Mouse (Mus musculus) hindbrain, embryonic 14.5 days (tissue): Measurements from ENCODE around the gene Osbp2. TPM values are rescaled to one million over a fixed set of nuclear protein-coding genes. Genes with fewer than 3 reads are reported as not detected.

Experiments
- ATAC-seq: fragments of 200-750 bp; cut with Nextera tagmentation; 2 replicates; pipeline ENCODE4 v1.8.0; 2017; ENCODE audit warnings: moderate number of reproducible peaks, mild to moderate bottlenecking, moderate TSS enrichment, moderate library complexity; ENCODE audit not compliant: low FRiP score
- DNase-seq: peaks from one replicate; pipeline ENCODE4 v3.0.0-alpha.2; 2015; ENCODE audit warnings: low spot score
- H3K27ac ChIP-seq: fragments of 300-500 bp; sonication (generic); 2 replicates; pipeline ENCODE4 v1.5.1; 2014; ENCODE audit warnings: mild to moderate bottlenecking, moderate library complexity
- H3K27me3 ChIP-seq: fragments of 300-500 bp; sonication (generic); 2 replicates; pipeline ENCODE4 v1.6.1; 2014; ENCODE audit warnings: mild to moderate bottlenecking, low read length, mixed read lengths; ENCODE audit not compliant: control insufficient read depth, insufficient read depth
- H3K36me3 ChIP-seq: fragments of 300-500 bp; sonication (generic); replicated peaks from 2 replicates; pipeline ENCODE4 v1.6.1; 2014; ENCODE audit not compliant: control insufficient read depth, insufficient read depth
- H3K4me1 ChIP-seq: fragments of 300-500 bp; sonication (generic); replicated peaks from 2 replicates; pipeline ENCODE4 v1.6.1; 2014; ENCODE audit warnings: antibody characterized with exemption, low read length, mixed read lengths; ENCODE audit not compliant: control insufficient read depth, insufficient read depth
- H3K4me2 ChIP-seq: fragments of 300-500 bp; sonication (generic); replicated peaks from 2 replicates; pipeline ENCODE4 v1.6.1; 2014; ENCODE audit warnings: mild to moderate bottlenecking, moderate library complexity
- H3K4me3 ChIP-seq: fragments of 300-500 bp; sonication (generic); replicated peaks from 2 replicates; pipeline ENCODE4 v1.5.1; 2014; ENCODE audit warnings: mild to moderate bottlenecking, low read length
- H3K9ac ChIP-seq: fragments of 300-500 bp; sonication (generic); 2 replicates; pipeline ENCODE4 v1.6.1; 2014
- H3K9me3 ChIP-seq: fragments of 300-500 bp; sonication (generic); 2 replicates; pipeline ENCODE4 v1.6.1; 2016; ENCODE audit warnings: low read length; ENCODE audit not compliant: control insufficient read depth
- WGBS: fragments of 180-500 bp; shearing (Covaris S2); extraction: QIAGEN DNeasy Blood & Tissue Kit; methylation state at CpG from one replicate; pipeline ENCODE4 v1.1.7; 2014; 5-methylcytosine and 5-hydroxymethylcytosine counted together
- polyA plus RNA-seq: library from polyadenylated mRNA; unstranded; fragments of >200 nt; fragmentation: Nextera tagmentation; extraction: Ambion mirVana; gene quantifications from 2 replicates; pipeline ENCODE4 v1.2.1, GENCODE M21; 2014

The Osbp2 gene
- polyA plus RNA-seq, 1 experiment from 2014 or later = 23.8 TPM

- no peak for DNase-seq
- no peaks in the 10 kb centered on the region for H3K9me3 ChIP-seq
- H3K27me3 ChIP-seq = no peaks in the 10 kb centered on the region
- H3K27ac ChIP-seq = no peak overlapping the region
- no peaks in the 10 kb centered on the region for H3K4me1 ChIP-seq
- H3K36me3 ChIP-seq = 0 out of 2 replicates have a peak, but pooled peaks cover 3% of the 10 kb centered on the region
- WGBS = 73% methylated on average over 6 of the region's 6 CpGs
- H3K4me2 ChIP-seq = no peak overlapping the region
- H3K4me3 ChIP-seq = no peak overlapping the region
- no peak overlapping the region for H3K9ac ChIP-seq
- ATAC-seq = no peak
Measured at GRCm38 (mm10) chr11:3716662-3717061, 147.0 kb downstream of the Osbp2 start.

GRCm38 (mm10) chr11:3714486-3714885, 149.2 kb downstream of the Osbp2 start:
- Histone ChIP-seq H3K4me3 (no peak overlapping the region), H3K27me3 (no peaks in the 10 kb centered on the region), H3K9ac (no peak overlapping the region), H3K27ac (no peak overlapping the region), H3K36me3 (peaks cover 3% of the 10 kb centered on the region; the same call in 1 of the 2 replicates), H3K4me2 (no peak overlapping the region), H3K9me3 (no peaks in the 10 kb centered on the region), H3K4me1 (no peaks in the 10 kb centered on the region)
- ATAC-seq (peak; percentile 39; the same call in 1 of the 2 replicates), DNase-seq (peak; percentile 69)
- WGBS = 43% methylated on average over 15 of the region's 15 CpGs

GRCm38 (mm10) chr11:3710203-3710602, 153.5 kb downstream of the Osbp2 start:
- no peak overlapping the region for H3K4me3 ChIP-seq
- no peak overlapping the region for H3K4me2 ChIP-seq
- H3K9ac ChIP-seq = no peak overlapping the region
- peaks cover 3% of the 10 kb centered on the region; the same call in 1 of the 2 replicates for H3K36me3 ChIP-seq
- 65% methylated on average over 14 of the region's 14 CpGs for WGBS
- DNase-seq = no peak
- no peaks in the 10 kb centered on the region for H3K27me3 ChIP-seq
- ATAC-seq = no peak
- no peaks in the 10 kb centered on the region for H3K9me3 ChIP-seq
- H3K27ac ChIP-seq = no peak overlapping the region
- no peaks in the 10 kb centered on the region for H3K4me1 ChIP-seq

GRCm38 (mm10) chr11:3707057-3707456, 156.6 kb downstream of the Osbp2 start:
- no peak overlapping the region for H3K4me3 ChIP-seq
- no peak for ATAC-seq
- no peak overlapping the region for H3K27ac ChIP-seq
- WGBS = 89% methylated on average over 8 of the region's 8 CpGs
- no peak for DNase-seq
- no peaks in the 10 kb centered on the region for H3K9me3 ChIP-seq
- no peaks in the 10 kb centered on the region for H3K4me1 ChIP-seq
- H3K4me2 ChIP-seq = no peak overlapping the region
- no peak overlapping the region for H3K9ac ChIP-seq
- H3K36me3 ChIP-seq = peaks cover 3% of the 10 kb centered on the region; the same call in 1 of the 2 replicates
- no peaks in the 10 kb centered on the region for H3K27me3 ChIP-seq

- H3K9ac ChIP-seq = no peak overlapping the region
- H3K4me1 ChIP-seq = no peaks in the 10 kb centered on the region
- ATAC-seq (no peak), DNase-seq (no peak)
- no peak overlapping the region for H3K4me3 ChIP-seq
- WGBS = 87% methylated on average over 8 of the region's 8 CpGs
- no peaks in the 10 kb centered on the region for H3K27me3 ChIP-seq
- H3K36me3 ChIP-seq = peaks cover 4% of the 10 kb centered on the region; the same call in 1 of the 2 replicates
- H3K27ac ChIP-seq = no peak overlapping the region
- H3K9me3 ChIP-seq = no peaks in the 10 kb centered on the region
- no peak overlapping the region for H3K4me2 ChIP-seq
Measured at GRCm38 (mm10) chr11:3704404-3704803, 159.3 kb downstream of the Osbp2 start.

- H3K4me3 ChIP-seq = no peak overlapping the region
- H3K4me2 ChIP-seq = no peak overlapping the region
- ATAC-seq = no peak
- H3K4me1 ChIP-seq = no peaks in the 10 kb centered on the region
- H3K9me3 ChIP-seq = no peaks in the 10 kb centered on the region
- H3K27ac ChIP-seq = no peak overlapping the region
- no peak overlapping the region for H3K9ac ChIP-seq
- H3K27me3 ChIP-seq = no peaks in the 10 kb centered on the region
- 0 out of 2 replicates have a peak, but pooled peaks cover 4% of the 10 kb centered on the region for H3K36me3 ChIP-seq
- WGBS = 86% methylated on average over 7 of the region's 7 CpGs
- DNase-seq = no peak
Measured at GRCm38 (mm10) chr11:3703089-3703992, 160.4 kb downstream of the Osbp2 start.

GRCm38 (mm10) chr11:3697441-3697840, 166.3 kb downstream of the Osbp2 start:
- H3K4me1 ChIP-seq = no peaks in the 10 kb centered on the region
- DNase-seq (no peak), ATAC-seq (no peak)
- no peaks in the 10 kb centered on the region for H3K9me3 ChIP-seq
- no peak overlapping the region for H3K4me3 ChIP-seq
- H3K9ac ChIP-seq = no peak overlapping the region
- no peak overlapping the region for H3K27ac ChIP-seq
- H3K27me3 ChIP-seq = no peaks in the 10 kb centered on the region
- H3K4me2 ChIP-seq = no peak overlapping the region
- 84% methylated on average over 3 of the region's 3 CpGs for WGBS
- peaks cover 20% of the 10 kb centered on the region for H3K36me3 ChIP-seq

GRCm38 (mm10) chr11:3696086-3696616, 167.6 kb downstream of the Osbp2 start:
- H3K4me2 ChIP-seq = no peak overlapping the region
- H3K9me3 ChIP-seq = no peaks in the 10 kb centered on the region
- H3K4me3 ChIP-seq = no peak overlapping the region
- H3K27ac ChIP-seq = no peak overlapping the region
- WGBS = 84% methylated on average over 5 of the region's 5 CpGs
- H3K36me3 ChIP-seq = peaks cover 20% of the 10 kb centered on the region
- H3K4me1 ChIP-seq = no peaks in the 10 kb centered on the region
- H3K27me3 ChIP-seq = no peaks in the 10 kb centered on the region
- no peak for ATAC-seq
- H3K9ac ChIP-seq = no peak overlapping the region
- DNase-seq = no peak

- ATAC-seq (no peak), DNase-seq (no peak)
- WGBS = 94% methylated on average over 2 of the region's 2 CpGs
- Histone ChIP-seq H3K4me1 (no peaks in the 10 kb centered on the region), H3K9ac (no peak overlapping the region), H3K4me3 (no peak overlapping the region), H3K27me3 (no peaks in the 10 kb centered on the region), H3K27ac (no peak overlapping the region), H3K4me2 (no peak overlapping the region), H3K36me3 (peaks cover 58% of the 10 kb centered on the region), H3K9me3 (no peaks in the 10 kb centered on the region)
Measured at GRCm38 (mm10) chr11:3691746-3692145, 172.0 kb downstream of the Osbp2 start.
